Mouse (Mus musculus) embryonic facial prominence, embryonic 14.5 days (tissue): ENCODE measurements at regions not wholly inside any gene's neighbourhood (a gene's known extent, or its start where the extent isn't known, plus 50 kb on each side); places are given as distances from the start of the nearest gene placed in this dataset.

Experiments used
- ATAC-seq: fragments of 200-750 bp; cut with Nextera tagmentation; 2 replicates; pipeline ENCODE4 v1.8.0; 2017; ENCODE audit warnings: low read depth, moderate number of reproducible peaks, moderate TSS enrichment
- DNase-seq: peaks from one replicate; pipeline ENCODE4 v3.0.0-alpha.2; 2015; ENCODE audit warnings: low spot score
- H3K27ac ChIP-seq: fragments of 300-500 bp; sonication (generic); replicated peaks from 2 replicates; pipeline ENCODE4 v1.5.1; 2014; ENCODE audit warnings: low read depth, mild to moderate bottlenecking, low read length, moderate library complexity
- H3K27me3 ChIP-seq: fragments of 300-500 bp; sonication (generic); replicated peaks from 2 replicates; pipeline ENCODE4 v1.6.1; 2014; ENCODE audit warnings: low read length; ENCODE audit not compliant: control insufficient read depth, insufficient read depth
- H3K36me3 ChIP-seq: fragments of 300-500 bp; sonication (generic); 2 replicates; pipeline ENCODE4 v1.6.1; 2014; ENCODE audit warnings: low read length, mixed read lengths; ENCODE audit not compliant: control insufficient read depth, insufficient read depth
- H3K4me1 ChIP-seq: fragments of 300-500 bp; sonication (generic); 2 replicates; pipeline ENCODE4 v1.6.1; 2014; ENCODE audit warnings: antibody characterized with exemption, low read length; ENCODE audit not compliant: control insufficient read depth, insufficient read depth
- H3K4me2 ChIP-seq: fragments of 300-500 bp; sonication (generic); 2 replicates; pipeline ENCODE4 v1.6.1; 2014; ENCODE audit warnings: low read depth, mild to moderate bottlenecking, low read length, moderate library complexity, mixed read lengths
- H3K4me3 ChIP-seq: fragments of 300-500 bp; sonication (generic); 2 replicates; pipeline ENCODE4 v1.5.1; 2014; ENCODE audit warnings: low read depth, mild to moderate bottlenecking, low read length
- H3K9ac ChIP-seq: fragments of 300-500 bp; sonication (generic); 2 replicates; pipeline ENCODE4 v1.6.1; 2014; ENCODE audit warnings: low read depth, mild to moderate bottlenecking, low read length, moderate library complexity, mixed read lengths
- H3K9me3 ChIP-seq: fragments of 300-500 bp; sonication (generic); 2 replicates; pipeline ENCODE4 v1.6.1; 2016; ENCODE audit warnings: low read length; ENCODE audit not compliant: control insufficient read depth
- WGBS: fragments of 180-500 bp; shearing (Covaris S2); extraction: QIAGEN DNeasy Blood & Tissue Kit; methylation state at CpG from one replicate; pipeline ENCODE4 v1.1.7; 2014; 5-methylcytosine and 5-hydroxymethylcytosine counted together

DNA sequence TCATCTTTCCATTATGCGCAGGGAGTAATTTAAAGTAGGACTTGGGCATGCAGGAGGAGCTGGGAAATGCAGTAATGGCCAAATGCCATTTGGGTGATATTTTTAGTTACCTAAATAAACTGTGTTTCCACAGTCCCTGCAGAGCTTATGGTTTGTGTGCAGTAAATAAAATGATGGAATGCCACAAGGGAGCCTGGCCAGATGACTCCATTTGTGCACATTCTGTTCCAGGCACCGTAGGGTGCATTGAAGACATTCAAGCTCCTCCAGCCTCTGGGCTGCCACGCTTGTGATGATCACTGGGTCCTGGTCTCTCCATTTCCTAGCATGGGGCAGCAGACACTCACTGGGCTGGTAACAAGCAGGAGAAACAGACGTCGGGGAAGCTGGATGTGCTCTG lies 190.9 kb upstream of the S100g start:
- Histone ChIP-seq H3K27me3 (peaks cover 4% of the 10 kb centered on the region; the same call in 1 of the 2 replicates), H3K36me3 (no peaks in the 10 kb centered on the region), H3K4me2 (no peak overlapping the region), H3K4me1 (no peaks in the 10 kb centered on the region), H3K9ac (no peak overlapping the region), H3K9me3 (no peaks in the 10 kb centered on the region), H3K27ac (no peak overlapping the region), H3K4me3 (no peak overlapping the region)
- peak; percentile 23 for DNase-seq
- WGBS: 68% methylated on average over 5 of the region's 5 CpGs
- ATAC-seq: no peak

DNA sequence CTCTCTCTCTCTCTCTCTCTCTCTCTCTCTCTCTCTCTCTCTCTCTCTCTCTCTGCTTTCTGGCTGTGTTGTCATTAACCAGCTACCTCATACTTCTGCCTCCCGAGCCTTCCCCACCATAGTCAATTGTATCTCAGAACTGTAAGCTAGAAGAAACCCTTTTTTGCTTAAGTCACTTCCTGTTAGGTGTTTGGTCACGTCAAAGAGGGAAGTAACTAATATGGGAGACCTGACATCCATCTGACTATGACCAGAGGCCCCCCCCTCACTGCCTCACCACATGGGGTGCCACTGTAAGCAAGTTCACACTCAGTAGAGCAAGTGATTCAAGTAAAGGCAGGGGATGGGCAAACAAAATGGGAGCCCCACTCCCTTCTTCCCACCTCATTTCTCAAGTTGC lies 187.6 kb upstream of the S100g start:
- Histone ChIP-seq H3K4me3 (no peak overlapping the region), H3K9me3 (no peaks in the 10 kb centered on the region), H3K9ac (no peak overlapping the region), H3K36me3 (no peaks in the 10 kb centered on the region), H3K4me1 (no peaks in the 10 kb centered on the region), H3K4me2 (no peak overlapping the region), H3K27me3 (no peaks in the 10 kb centered on the region), H3K27ac (no peak overlapping the region)
- DNase-seq (no peak), ATAC-seq (no peak)
- WGBS: 66% methylated on average over 2 of the region's 2 CpGs

DNA sequence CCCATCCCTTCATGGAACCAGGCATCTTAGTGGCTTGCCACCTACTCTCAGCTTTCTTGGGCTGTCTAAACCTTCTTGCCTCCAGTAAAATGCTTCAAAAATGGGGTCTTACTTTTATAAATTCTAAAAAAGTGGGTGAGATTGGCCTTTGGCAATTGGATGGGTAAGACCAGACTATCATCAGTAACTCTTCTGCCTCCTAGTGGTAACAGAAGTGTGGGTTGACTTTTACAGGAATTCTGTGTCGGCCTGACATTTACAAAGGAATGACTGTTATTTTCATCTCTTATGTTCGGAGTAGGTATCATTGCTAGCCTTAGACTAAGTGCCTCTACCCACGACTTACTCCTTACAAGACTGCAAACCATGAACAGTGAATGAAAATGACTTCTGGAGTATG lies 180.1 kb upstream of the S100g start:
- ATAC-seq (no peak), DNase-seq (no peak)
- Histone ChIP-seq H3K27me3 (peaks cover 3% of the 10 kb centered on the region; the same call in 1 of the 2 replicates), H3K4me3 (no peak overlapping the region), H3K9ac (no peak overlapping the region), H3K36me3 (no peaks in the 10 kb centered on the region), H3K9me3 (no peaks in the 10 kb centered on the region), H3K4me2 (no peak overlapping the region), H3K4me1 (no peaks in the 10 kb centered on the region), H3K27ac (no peak overlapping the region)
- 69% methylated on average over 3 of the region's 3 CpGs for WGBS

DNA sequence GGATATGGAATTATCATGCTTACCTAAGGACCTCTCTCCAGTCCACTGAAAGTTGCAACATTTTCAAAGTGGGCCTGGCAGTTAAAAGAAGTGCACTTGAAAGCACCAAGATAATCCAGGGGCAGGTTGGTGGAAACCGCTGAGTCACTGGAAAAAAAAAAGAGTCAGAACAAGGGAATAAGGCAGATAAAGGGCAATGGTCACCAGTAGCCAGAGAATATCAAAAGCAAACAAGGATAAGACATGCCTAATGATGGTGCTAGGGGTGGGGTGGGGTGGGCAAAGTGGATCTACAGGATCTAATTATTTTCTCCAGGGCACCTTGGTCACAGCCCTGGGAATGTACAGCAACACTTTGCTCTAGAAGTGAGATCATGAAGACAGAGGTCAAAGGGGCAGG lies 175.1 kb upstream of the S100g start:
- peaks cover 9% of the 10 kb centered on the region; the same call in 1 of the 2 replicates for H3K27me3 ChIP-seq
- no peak overlapping the region for H3K4me2 ChIP-seq
- no peak for DNase-seq
- H3K4me3 ChIP-seq: no peak overlapping the region
- no peaks in the 10 kb centered on the region for H3K36me3 ChIP-seq
- 72% methylated on average over 1 of the region's 1 CpGs for WGBS
- no peaks in the 10 kb centered on the region for H3K4me1 ChIP-seq
- H3K9ac ChIP-seq: no peak overlapping the region
- ATAC-seq: no peak
- H3K9me3 ChIP-seq: no peaks in the 10 kb centered on the region
- no peak overlapping the region for H3K27ac ChIP-seq

DNA sequence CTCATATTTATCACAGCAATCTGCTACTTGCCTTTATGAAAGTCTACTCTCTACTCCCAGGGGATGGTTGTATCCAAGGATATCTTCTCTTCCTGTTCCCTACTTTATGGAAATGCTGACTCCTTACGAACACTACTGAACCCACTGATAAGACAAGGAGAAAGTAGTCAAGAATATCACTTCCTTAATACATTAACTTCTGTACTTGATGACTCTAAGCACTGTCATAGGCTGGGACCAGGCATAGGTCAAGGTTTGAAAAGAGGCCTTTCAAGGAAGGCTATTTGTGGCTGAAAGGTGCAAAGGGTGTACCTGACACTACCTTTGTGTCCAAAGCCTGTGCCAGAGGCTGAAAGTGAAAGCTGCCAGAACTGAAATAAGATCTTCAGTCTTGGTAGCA lies 164.2 kb upstream of the S100g start:
- 100% methylated on average over 1 of the region's 1 CpGs for WGBS
- peaks cover 3% of the 10 kb centered on the region; the same call in 1 of the 2 replicates for H3K27me3 ChIP-seq
- no peak overlapping the region for H3K27ac ChIP-seq
- H3K4me2 ChIP-seq: no peak overlapping the region
- DNase-seq (no peak), ATAC-seq (no peak)
- no peaks in the 10 kb centered on the region for H3K4me1 ChIP-seq
- no peaks in the 10 kb centered on the region for H3K36me3 ChIP-seq
- no peak overlapping the region for H3K9ac ChIP-seq
- H3K9me3 ChIP-seq: no peaks in the 10 kb centered on the region
- no peak overlapping the region for H3K4me3 ChIP-seq

DNA sequence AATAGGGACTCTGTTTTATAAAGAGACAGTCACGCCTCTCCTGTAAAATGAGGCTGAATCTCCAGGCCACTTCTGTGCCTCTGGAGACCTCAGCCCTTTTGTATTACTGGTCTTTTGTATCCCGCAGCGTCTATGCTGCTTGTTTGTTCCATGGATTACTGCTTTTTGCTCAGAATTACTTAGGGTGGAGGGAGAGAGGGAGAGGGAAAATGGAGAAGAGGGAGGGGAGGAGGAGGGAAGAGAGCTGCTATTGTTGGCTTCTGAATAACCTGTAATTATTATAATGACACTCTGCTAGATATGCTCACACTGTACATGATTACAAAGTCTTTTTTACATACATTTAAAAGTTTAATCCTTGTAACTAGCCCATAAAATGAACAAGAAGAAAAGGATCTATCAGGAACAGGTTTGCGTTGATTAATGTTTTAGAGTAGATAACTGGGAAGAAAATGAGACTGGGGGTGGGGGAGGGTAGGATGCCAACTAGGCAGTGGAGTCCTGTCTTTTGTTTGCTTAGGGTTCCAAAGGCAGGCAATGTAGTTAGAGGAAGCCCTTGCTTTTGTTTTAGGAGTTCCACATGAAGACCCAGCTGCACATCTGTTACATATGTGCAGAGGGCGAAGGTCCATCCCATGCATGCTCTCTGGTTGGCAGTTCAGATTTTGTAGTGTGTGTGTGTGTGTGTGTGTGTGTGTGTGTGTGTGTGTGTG lies 153.4 kb upstream of the S100g start:
- DNase-seq (no peak), ATAC-seq (peak; percentile 57; the same call in 1 of the 2 replicates)
- Histone ChIP-seq H3K27me3 (peaks cover 4% of the 10 kb centered on the region; the same call in 1 of the 2 replicates), H3K4me2 (no peak overlapping the region), H3K9me3 (no peaks in the 10 kb centered on the region), H3K9ac (no peak overlapping the region), H3K4me3 (no peak overlapping the region), H3K27ac (no peak overlapping the region), H3K36me3 (no peaks in the 10 kb centered on the region), H3K4me1 (no peaks in the 10 kb centered on the region)
- WGBS: 61% methylated on average over 5 of the region's 5 CpGs

DNA sequence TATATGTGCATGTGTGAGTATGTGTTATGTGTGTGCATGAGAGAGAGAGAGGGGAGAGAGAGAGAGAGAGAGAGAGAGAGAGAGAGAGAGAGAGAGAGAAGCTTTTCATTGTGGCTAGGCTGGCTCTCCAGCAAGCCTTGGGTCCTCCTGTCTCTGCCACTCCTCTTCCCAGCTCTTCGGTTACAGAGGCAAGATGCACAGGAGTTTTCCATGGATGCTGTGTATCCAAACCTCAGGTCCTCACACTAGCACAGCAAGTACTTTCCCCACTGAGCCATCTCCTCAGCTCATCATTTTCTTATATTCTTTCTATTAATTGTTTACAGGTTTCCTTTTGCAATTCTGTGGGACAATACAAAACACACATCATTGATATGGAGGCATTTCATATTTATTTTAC lies 152.8 kb upstream of the S100g start:
- ATAC-seq (no peak), DNase-seq (no peak)
- H3K4me2 ChIP-seq: no peak overlapping the region
- H3K9ac ChIP-seq: no peak overlapping the region
- H3K27me3 ChIP-seq: peaks cover 4% of the 10 kb centered on the region; the same call in 1 of the 2 replicates
- H3K4me3 ChIP-seq: no peak overlapping the region
- WGBS: 86% methylated on average over 1 of the region's 1 CpGs
- no peak overlapping the region for H3K27ac ChIP-seq
- no peaks in the 10 kb centered on the region for H3K36me3 ChIP-seq
- H3K9me3 ChIP-seq: no peaks in the 10 kb centered on the region
- H3K4me1 ChIP-seq: no peaks in the 10 kb centered on the region

DNA sequence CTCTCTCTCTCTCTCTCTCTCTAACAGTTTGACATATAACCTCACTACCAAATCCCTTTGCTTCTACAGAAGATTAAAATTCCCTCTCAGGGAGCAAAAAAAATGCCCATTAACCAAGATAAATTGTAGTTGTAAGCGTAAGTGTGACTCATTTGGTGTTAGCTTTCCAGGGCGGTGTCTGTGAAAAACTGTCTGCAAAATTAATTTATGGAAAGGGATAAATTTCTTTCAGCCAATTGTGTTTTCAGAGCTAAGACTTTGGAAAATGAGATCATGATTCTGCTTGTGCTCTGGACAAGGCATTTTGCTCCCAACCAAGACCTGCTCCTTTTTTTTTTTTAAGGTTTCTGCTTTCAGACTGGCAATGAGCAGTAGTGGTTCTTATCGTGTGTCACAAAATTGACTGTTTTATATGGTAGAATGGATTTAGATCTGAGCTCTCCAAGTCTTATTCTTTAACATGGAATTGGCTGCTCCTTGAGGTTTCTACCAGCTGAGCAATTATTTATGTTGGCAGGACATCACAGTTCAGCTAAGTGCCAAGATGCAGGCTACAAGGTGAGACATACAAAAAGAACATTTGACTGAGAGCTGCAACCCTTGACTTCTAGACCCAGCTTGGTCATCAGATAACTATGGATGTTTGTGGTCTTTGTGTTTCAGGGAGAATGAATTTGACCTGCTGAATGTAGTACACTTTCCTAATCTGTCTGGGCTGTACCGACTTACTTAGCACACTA lies 130.8 kb upstream of the S100g start:
- ATAC-seq: no peak
- 78% methylated on average over 4 of the region's 4 CpGs for WGBS
- no peak overlapping the region for H3K27ac ChIP-seq
- no peak overlapping the region for H3K9ac ChIP-seq
- no peaks in the 10 kb centered on the region; the same call in 1 of the 2 replicates for H3K27me3 ChIP-seq
- H3K36me3 ChIP-seq: no peaks in the 10 kb centered on the region
- no peak for DNase-seq
- H3K4me1 ChIP-seq: no peaks in the 10 kb centered on the region
- H3K9me3 ChIP-seq: no peaks in the 10 kb centered on the region
- no peak overlapping the region for H3K4me3 ChIP-seq
- no peak overlapping the region for H3K4me2 ChIP-seq
